Mouse (Mus musculus): ENCODE measurements around the gene Akap13. TPM values are rescaled to one million over a fixed set of nuclear protein-coding genes. Genes with fewer than 3 reads are reported as not detected.

Akap13 gene
- polyA plus RNA-seq, 1 experiment = 51.8 TPM

DNA sequence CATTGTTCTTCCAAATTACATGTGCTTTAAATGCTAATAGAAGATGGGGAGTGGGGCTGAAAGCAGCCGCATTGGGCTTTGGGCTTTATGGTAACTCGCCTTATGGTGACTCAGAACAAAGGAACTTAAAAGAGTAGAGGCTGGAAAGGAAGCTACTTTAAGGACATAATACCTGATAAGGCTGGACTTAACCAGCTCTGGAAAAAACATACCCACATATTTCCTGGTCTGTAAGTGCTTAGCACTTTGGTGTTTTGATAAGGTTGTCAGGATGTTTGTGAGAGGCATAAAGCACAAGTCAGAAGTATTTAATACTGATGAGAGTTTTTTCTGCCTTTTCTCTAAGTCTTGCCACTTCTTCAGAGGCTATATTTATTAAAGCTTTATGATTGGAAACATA lies 128.8 kb downstream of the Akap13 start:
- Histone ChIP-seq H3K27ac (ENCODE audit: insufficient read depth, low read length) (no peak overlapping the region), H3K4me3 (ENCODE audit: insufficient read depth, low read length) (no peak overlapping the region), H3K4me1 (ENCODE audit: control insufficient read depth, insufficient read depth, low read length) (no peaks in the 10 kb centered on the region; the same call in 1 of the 2 replicates)
- TF ChIP-seq POLR2A (IDR thresholded peaks at IDR 0.05; ENCODE audit: low read depth, low read length) (no peak), CTCF (IDR thresholded peaks at IDR 0.05; ENCODE audit: borderline replicate concordance, insufficient read depth, low read length) (no peak)

DNA sequence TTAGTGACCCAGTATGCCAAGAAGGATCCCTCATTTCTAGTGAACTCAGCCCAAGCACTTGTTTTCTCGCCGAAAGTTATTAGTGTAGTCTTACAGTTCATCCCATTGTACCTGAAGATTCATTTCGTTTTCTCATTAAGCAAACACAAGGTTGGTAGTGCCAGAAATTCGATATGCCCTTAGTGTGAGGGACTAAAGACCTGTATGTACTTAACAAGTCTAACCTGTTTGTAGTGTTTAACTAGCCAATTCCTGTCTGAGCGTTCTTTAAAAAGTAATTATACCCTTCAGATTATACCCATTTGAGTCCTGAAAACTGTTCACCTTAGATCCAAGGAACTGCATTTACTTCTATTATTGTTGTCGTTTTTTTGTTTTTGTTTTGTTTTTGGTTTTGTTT lies 130.1 kb downstream of the Akap13 start:
- Histone ChIP-seq H3K27ac (ENCODE audit: insufficient read depth, low read length) (no peak overlapping the region), H3K4me3 (ENCODE audit: insufficient read depth, low read length) (no peak overlapping the region), H3K4me1 (ENCODE audit: control insufficient read depth, insufficient read depth, low read length) (no peaks in the 10 kb centered on the region; the same call in 1 of the 2 replicates)
- TF ChIP-seq CTCF (IDR thresholded peaks at IDR 0.05; ENCODE audit: borderline replicate concordance, insufficient read depth, low read length) (no peak), POLR2A (IDR thresholded peaks at IDR 0.05; ENCODE audit: low read depth, low read length) (no peak)

DNA sequence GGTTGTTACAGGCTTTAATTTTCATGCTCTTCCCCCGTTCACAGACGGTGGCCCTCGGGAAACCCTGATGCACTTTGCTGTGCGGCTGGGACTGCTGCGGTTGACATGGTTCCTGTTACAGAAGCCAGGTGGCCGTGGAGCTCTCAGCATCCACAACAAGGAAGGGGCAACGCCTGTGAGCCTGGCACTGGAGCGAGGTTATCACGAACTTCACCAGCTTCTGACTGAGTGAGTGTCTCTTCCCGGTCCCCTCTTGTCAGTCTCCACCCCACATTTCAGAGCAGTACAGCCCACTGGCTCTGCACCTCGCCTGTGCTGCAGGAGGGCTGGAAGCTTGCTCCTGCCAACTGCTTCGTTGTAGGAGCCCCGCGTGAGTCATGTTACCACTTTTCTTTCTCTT lies 130.8 kb downstream of the Akap13 start:
- H3K27ac ChIP-seq (ENCODE audit: insufficient read depth, low read length) = no peak overlapping the region
- TF ChIP-seq POLR2A (IDR thresholded peaks at IDR 0.05; ENCODE audit: low read depth, low read length) (no peak), CTCF (IDR thresholded peaks at IDR 0.05; ENCODE audit: borderline replicate concordance, insufficient read depth, low read length) (no peak)

DNA sequence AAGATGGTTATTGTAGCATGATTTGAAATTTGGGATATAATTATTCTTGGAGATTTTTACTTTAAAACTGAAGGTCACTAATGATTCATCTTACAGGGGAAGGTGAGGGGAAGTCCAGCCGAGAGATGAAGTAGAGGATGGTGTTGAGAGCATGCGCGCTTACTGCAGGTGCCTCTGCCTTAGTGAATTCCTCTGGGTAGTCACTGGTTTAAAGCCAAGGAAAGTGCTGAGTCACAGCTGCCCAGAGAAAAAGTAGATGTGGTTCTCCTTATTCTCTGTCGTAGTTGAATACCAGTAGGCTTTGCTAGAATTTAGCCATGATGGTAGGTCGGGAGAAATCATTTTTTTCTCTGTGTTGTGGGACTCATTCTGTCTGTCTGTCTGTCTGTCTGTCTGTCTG lies 132.4 kb downstream of the Akap13 start:
- no peak for TF ChIP-seq POLR2A (IDR thresholded peaks at IDR 0.05; ENCODE audit: low read depth, low read length)
- TF ChIP-seq CTCF (IDR thresholded peaks at IDR 0.05; ENCODE audit: borderline replicate concordance, insufficient read depth, low read length) = no peak
- H3K4me1 ChIP-seq (ENCODE audit: control insufficient read depth, insufficient read depth, low read length) = no peaks in the 10 kb centered on the region; the same call in 1 of the 2 replicates
- no peak overlapping the region for H3K4me3 ChIP-seq (ENCODE audit: insufficient read depth, low read length)

More for the DNA sequence above, 130.8 kb downstream of the Akap13 start:
- Histone ChIP-seq H3K4me1 (ENCODE audit: control insufficient read depth, insufficient read depth, low read length) (no peaks in the 10 kb centered on the region; the same call in 1 of the 2 replicates), H3K4me3 (ENCODE audit: insufficient read depth, low read length) (no peak overlapping the region)

DNA sequence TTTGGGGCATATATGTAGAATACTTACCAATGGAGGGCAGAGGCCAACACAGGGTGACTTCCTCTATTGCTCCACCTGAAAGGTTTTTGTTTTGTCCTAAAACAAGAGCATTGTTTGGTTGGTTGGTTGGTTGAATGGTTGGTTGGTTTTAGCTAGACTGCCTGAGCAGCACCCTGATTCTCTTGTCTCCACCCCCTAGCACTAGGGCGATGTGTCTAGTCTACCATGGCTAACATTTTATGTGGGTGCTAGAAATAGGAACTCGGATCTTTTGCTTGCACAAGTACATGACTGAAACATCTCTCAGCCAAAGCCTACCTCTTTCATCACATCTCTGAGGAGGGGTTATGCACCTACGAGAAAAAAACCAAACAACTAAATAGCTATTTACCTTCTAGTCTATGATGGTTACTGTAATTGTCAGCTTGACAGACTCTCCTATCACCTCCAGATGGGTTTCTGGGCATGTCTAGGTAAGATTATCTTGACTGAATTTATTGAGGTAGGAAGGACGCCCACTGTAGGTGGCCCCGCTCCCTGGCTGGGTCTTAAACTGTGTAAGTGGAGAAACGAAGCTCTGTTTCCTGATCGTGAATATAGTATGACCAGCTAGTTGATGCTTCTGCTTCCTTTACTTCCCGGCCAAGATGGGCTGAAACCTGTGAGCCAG lies 134.1 kb downstream of the Akap13 start:
- TF ChIP-seq POLR2A (IDR thresholded peaks at IDR 0.05; ENCODE audit: low read depth, low read length) (no peak), CTCF (IDR thresholded peaks at IDR 0.05; ENCODE audit: borderline replicate concordance, insufficient read depth, low read length) (no peak)
- Histone ChIP-seq H3K27ac (ENCODE audit: insufficient read depth, low read length) (no peak overlapping the region), H3K4me1 (ENCODE audit: control insufficient read depth, insufficient read depth, low read length) (no peaks in the 10 kb centered on the region), H3K4me3 (ENCODE audit: insufficient read depth, low read length) (no peak overlapping the region)

More for the DNA sequence above, 132.4 kb downstream of the Akap13 start:
- H3K27ac ChIP-seq (ENCODE audit: insufficient read depth, low read length) = no peak overlapping the region

DNA sequence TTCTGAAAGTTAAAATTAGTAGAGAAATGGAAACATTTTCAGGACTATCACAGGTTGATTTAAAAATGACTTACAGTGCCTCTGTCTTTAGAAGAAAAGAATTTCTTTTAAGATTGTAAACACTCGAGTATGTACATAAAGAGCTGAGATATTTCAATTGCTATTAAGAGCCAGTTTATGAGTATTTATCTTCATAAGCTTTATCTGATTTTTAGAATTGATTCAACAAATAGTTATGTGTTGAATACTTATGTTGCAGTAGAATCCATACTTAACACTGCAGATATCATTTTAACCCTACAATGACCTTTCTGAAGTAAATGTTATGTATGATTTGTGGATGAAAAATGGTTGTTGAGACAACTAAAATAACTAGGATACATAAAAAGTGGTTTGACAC lies 136.6 kb downstream of the Akap13 start:
- no peaks in the 10 kb centered on the region for H3K4me1 ChIP-seq (ENCODE audit: control insufficient read depth, insufficient read depth, low read length)
- H3K4me3 ChIP-seq (ENCODE audit: insufficient read depth, low read length) = no peak overlapping the region
- TF ChIP-seq CTCF (IDR thresholded peaks at IDR 0.05; ENCODE audit: borderline replicate concordance, insufficient read depth, low read length) (no peak), POLR2A (IDR thresholded peaks at IDR 0.05; ENCODE audit: low read depth, low read length) (no peak)

DNA sequence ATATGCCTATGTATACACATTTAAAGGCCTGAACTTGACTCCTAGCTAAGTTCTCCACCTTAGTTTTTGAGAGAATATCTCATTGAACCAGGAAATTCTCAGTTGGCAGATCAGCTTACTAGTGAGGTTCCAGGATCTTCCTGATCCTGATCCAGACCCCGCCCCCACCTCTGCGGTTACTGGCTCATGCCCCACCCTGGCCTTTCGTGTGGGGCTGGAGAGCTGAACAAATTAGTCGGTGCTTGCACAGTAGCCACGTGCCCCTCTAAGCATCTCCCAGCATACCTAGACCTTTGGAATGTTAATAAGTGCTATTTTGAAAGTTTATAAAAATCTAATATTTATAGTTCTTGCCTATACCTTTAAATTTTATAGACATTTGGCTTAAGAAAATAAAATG lies 139.5 kb downstream of the Akap13 start:
- H3K27ac ChIP-seq (ENCODE audit: insufficient read depth, low read length) = no peak overlapping the region
- no peak overlapping the region for H3K4me3 ChIP-seq (ENCODE audit: insufficient read depth, low read length)
- H3K4me1 ChIP-seq (ENCODE audit: control insufficient read depth, insufficient read depth, low read length) = no peaks in the 10 kb centered on the region
- no peak for TF ChIP-seq CTCF (IDR thresholded peaks at IDR 0.05; ENCODE audit: borderline replicate concordance, insufficient read depth, low read length)
- TF ChIP-seq POLR2A (IDR thresholded peaks at IDR 0.05; ENCODE audit: low read depth, low read length) = no peak

More for the DNA sequence above, 136.6 kb downstream of the Akap13 start:
- H3K27ac ChIP-seq (ENCODE audit: insufficient read depth, low read length) = no peak overlapping the region

DNA sequence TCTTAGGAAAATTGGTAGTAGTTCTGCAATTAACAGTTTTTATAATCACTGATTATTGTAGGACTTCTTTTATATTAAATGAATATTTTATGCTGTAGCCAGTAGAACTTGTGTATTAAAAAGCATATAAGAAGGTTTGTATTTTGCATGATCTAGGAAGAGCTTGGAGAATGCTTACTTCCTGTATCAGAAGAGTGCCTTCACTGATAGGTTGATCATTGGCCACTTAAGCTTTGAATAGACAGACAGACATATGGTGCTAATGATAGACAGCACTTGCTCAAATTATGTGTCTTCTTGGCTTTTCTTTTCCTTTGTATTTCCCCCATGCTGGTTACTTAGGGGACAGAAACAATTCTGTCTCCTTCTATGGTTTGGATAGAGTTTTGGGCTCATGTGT lies 139.9 kb downstream of the Akap13 start:
- Histone ChIP-seq H3K4me3 (ENCODE audit: insufficient read depth, low read length) (no peak overlapping the region), H3K4me1 (ENCODE audit: control insufficient read depth, insufficient read depth, low read length) (no peaks in the 10 kb centered on the region), H3K27ac (ENCODE audit: insufficient read depth, low read length) (peak overlapping the region; percentile 32)
- no peak for TF ChIP-seq CTCF (IDR thresholded peaks at IDR 0.05; ENCODE audit: borderline replicate concordance, insufficient read depth, low read length)
- TF ChIP-seq POLR2A (IDR thresholded peaks at IDR 0.05; ENCODE audit: low read depth, low read length) = no peak

DNA sequence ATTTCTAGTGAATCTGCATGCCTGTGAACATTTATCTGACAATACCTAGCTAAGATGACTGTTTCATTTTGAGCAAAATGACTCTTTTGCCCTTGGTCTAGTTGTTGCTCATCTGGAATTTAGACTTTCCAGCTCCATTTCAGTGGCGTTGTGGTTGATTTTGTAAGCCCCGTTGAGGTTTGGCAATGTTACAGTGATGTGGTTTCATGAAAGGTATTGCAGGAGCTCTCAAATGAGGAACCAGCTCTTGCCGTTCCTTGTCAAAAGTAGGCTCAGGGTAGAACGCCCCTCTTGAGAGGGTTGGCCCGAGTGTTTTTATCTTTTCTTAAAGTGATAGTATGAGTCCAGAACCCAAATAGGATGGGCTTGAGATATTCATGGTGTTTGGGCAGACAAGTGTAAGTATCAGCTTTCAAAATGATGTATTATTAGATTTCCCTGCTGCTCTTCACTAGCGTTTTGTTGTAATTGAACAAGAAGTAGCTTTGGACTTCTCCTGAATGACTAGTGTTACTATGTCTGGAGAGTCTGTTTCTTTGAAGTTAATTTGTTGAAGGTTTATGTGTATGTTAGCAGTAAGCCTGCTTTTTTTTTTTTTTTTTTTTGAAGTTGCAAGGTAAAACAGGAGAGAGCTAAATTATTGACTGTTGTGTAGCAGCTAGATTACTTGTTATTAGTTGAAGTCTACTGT lies 140.9 kb downstream of the Akap13 start:
- no peaks in the 10 kb centered on the region for H3K4me1 ChIP-seq (ENCODE audit: control insufficient read depth, insufficient read depth, low read length)
- no peak overlapping the region for H3K4me3 ChIP-seq (ENCODE audit: insufficient read depth, low read length)
- TF ChIP-seq POLR2A (IDR thresholded peaks at IDR 0.05; ENCODE audit: low read depth, low read length) = no peak
- no peak for TF ChIP-seq CTCF (IDR thresholded peaks at IDR 0.05; ENCODE audit: borderline replicate concordance, insufficient read depth, low read length)
- H3K27ac ChIP-seq (ENCODE audit: insufficient read depth, low read length) = no peak overlapping the region; the same call in 1 of the 2 replicates

DNA sequence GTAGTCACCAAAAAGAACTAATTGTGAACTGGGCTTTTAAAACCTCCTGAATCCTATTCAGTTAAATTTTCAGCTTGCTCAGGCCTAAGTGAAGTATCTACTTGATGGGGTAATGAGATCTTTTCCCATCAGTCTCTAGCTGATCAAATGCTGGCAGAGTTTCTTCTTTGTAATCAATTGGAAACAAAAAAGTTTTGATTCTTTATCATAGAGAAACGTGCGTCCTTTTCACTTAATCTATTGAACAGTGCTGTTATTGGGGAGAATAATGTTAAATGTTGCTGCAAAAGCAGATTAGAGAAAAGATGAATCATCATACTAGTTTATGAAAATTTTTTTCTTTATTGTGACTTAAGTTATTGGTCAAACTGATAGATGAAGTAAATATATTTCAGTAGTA lies 142.5 kb downstream of the Akap13 start:
- TF ChIP-seq CTCF (IDR thresholded peaks at IDR 0.05; ENCODE audit: borderline replicate concordance, insufficient read depth, low read length) (no peak), POLR2A (IDR thresholded peaks at IDR 0.05; ENCODE audit: low read depth, low read length) (no peak)
- H3K27ac ChIP-seq (ENCODE audit: insufficient read depth, low read length) = no peak overlapping the region
- H3K4me1 ChIP-seq (ENCODE audit: control insufficient read depth, insufficient read depth, low read length) = no peaks in the 10 kb centered on the region
- H3K4me3 ChIP-seq (ENCODE audit: insufficient read depth, low read length) = no peak overlapping the region
